Mouse (Mus musculus) T-cell, adult 2 months (primary cell): Measurements from ENCODE around the gene Fndc8.
A peak's percentile ranks its signal among the peaks of the same experiment; 100 is the strongest.

ENCODE experiments used
- DNase-seq: peaks from one replicate; pipeline ENCODE4 v3.0.0; 2022; ENCODE audit warnings: low spot score

Gene Fndc8

DNA sequence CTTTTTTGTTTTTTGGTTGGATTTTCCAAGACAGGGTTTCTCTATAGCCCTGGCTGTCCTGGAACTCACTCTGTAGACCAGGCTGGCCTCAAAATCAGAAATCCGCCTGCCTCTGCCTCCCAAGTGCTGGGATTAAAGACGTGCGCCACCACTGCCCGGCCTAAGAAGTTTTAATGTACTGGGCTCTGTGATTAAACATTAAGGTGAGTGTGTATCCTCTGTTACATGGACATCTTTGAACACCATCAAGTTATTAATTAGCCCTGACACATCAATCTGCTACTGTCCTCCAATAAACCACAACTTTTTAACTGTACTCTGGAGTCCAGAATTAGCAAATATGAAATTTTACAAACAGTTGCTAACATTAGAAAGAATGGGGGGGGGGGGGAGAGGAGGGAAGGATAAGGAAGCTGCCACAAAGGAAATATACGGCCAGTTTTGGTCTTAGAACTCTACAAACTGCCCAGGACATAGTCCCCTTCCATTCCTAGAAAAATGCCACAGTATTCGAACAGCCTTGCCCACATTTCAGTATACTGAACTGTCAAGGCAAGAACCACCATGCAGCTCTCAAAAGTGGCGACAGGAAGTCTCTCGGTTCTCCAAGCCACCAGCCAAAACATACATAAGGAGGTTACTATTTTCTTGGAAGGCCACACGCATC is 22.3 kb upstream of the Fndc8 start:
- DNase-seq, result no peak

DNA sequence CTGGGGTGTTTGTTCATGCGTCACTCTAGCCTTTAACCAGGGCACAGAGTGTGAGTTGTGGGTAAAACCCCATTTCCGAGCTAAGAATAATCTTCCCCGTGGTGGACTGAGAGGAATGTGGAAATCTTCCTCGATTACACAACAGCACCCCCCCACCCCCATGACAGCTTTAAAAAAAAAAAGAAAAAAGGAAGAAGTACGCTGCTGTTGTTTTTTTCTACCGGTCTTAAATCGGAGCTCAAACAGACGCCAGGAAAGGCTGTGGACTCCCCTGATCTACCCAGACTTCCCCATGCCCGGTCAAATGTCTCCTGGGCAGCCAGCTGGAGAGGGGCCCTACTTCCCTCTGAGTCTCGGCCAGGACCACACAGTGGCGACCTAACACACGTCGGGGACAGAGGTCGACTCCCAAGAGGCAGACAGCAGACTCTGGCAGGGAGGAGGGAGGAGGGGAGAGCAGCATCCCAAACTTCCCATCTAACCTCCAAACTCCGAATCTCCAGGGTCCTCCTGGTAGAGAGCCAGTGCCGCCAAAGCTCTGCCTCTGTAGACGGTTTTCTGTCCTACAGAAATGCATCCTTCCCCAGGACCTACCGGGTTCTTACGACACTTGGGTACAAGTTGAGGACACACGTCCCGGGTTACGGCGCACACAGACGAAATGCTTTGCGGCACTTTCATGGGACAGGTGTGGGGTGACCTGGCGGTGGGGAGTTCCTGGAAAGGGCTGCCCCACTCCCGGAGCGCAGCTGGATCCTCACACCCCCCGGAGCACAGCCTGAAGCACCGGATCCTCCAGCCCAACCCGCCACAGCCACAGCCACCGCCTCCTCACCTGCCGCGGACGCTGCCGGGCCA is 21.5 kb upstream of the Fndc8 start:
- peak; percentile 71 for DNase-seq

DNA sequence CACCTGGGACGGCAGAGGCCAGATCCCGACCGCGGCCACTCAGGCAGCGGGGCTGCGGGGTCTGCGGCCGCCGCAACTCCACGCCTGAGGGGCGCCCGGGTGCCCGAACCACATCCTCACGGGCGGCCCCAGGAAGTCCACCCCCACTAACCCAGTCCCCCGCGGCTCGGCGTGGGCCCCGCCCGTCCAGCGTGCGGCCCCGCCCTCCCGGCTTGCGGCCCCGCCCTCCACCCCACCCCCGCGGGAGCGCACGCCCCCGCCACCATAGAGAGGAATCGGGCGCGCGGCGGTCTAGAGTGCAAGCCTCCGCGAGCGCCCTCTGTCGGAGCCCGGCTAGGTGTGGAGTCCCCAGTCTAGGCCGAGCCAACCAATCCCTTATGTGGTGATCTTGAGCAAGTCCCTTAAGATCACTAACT is 20.9 kb upstream of the Fndc8 start, which contains the start of gene Rffl:
TSS of gene Rffl (minus strand) at position 180 of the 416 bp plus-strand sequence.
- DNase-seq, result peak; percentile 91

DNA sequence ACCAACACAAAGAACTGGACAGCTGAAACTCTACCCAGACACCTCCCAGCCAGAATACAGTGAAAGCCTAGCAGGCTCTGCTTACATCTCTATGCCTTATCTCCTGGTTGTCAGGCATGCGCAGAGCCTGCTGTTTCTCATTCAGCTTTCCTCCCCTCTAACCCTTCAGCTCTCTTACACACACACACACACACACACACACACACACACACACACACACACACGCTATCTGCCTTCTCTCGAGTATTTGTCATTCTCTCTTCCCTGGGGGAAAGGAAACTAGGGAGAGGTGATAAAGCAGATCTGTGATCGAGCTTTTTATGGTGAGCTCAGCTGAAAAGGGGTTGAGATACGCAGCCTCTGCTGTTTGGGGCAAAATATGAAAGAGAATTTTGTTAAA is 17.0 kb upstream of the Fndc8 start:
- no peak for DNase-seq

DNA sequence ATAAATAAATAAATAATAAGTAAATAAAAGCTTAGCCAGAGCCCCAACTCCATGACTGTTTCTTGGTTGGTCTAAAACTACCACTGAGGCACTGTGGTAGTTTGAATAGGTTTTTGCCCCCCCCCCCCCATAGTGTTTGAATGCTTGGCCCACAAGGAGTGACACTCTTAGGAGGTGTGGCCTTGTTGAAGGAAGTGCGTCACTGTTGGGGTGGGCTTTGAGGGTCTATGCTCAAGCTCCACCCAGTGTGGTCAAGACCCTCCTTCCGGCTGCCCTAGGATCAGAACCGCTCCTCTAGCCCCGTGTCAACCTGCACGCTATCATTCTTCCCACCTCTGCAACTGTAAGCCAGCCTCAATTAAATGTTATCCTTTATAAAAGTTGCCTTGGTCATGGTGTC is 16.3 kb upstream of the Fndc8 start:
- DNase-seq, result no peak

DNA sequence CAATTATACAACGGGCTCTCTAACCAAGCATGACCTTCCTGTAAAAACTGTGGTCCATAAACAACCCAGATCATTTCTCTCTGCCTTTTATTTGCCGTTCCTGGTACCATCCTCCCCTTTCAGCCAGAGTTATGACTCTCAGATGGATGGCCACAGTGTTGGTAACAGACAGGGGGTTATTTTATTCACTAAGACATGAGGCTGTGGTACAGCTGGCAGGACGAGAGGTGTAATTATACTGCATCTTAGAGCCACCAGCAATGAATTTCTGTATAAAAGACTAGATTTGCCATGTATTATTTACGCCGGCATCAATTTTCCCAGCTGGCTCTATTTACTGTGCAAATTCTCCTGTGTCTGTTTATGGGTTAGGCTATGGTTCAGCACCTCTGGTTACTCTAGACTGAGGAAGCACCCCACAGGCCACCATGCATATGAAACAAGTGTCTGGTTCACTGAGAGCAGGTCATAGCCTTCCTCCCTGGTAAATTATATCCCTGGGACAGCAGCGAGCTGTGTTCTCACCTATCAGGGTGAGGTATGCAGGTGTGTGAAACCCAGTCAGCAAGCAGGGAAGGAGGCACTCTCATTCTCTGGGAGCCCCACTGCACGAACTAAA is 14.1 kb upstream of the Fndc8 start:
- DNase-seq, result no peak

DNA sequence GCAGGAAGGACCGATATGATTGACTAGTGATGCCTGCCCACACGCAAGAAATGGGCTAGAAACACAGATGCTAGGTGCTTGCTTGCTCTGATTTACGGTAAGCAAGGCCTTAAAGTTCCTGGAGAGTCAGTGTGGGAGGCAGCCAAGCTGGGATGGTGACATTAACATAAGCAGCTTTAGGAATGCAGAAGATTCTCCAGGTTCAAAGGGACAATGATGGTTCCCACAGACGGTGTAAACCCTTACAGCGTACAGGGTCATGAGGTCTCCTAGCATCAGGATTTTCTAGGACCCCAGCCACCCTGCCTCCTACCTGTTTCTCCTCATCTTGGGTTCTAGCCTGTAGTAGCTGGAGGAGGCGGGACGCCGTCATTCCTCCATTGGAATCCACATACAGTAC is 8.7 kb upstream of the Fndc8 start:
- DNase-seq, result no peak

DNA sequence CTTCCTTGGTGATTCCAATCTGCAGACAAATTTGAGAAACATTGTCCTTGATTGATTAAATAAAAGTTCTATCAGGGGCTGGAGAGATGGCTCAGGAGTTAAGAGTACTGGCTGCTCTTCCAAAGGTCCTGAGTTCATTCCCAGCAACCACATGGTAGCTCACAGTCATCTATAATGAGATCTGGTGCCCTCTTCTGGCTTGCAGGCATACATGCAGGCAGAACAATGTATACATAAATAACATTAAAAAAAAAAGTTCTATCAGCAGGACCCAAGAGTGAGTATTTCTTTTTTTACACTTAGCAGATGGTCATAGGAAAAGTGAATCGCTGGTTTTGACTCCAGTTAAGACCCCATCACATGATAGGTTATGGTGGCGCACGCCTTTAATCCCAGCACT is 5.4 kb upstream of the Fndc8 start:
- peak; percentile 9 for DNase-seq

DNA sequence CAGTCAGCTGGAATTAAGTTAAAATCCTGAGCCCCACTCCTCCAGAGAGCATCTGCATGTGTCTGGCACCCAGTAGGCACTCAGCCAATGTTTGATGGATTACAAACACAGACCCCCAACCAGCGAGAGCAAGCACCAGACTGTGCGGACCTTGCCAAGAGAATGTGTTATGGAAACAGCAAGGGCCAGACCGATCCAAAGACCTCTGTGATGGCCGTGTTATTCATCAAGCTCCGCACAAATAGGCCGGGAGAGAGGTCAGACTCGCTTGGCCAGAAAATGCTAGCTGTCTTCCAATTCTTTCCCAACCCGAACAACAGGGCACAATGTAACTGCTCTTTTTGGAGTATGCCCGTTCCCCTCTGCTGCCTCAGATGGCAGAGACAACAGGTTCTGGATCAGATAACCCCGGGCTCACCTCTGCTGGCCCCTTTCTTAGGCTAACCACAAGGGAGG is 3.4 kb upstream of the Fndc8 start:
- no peak for DNase-seq

DNA sequence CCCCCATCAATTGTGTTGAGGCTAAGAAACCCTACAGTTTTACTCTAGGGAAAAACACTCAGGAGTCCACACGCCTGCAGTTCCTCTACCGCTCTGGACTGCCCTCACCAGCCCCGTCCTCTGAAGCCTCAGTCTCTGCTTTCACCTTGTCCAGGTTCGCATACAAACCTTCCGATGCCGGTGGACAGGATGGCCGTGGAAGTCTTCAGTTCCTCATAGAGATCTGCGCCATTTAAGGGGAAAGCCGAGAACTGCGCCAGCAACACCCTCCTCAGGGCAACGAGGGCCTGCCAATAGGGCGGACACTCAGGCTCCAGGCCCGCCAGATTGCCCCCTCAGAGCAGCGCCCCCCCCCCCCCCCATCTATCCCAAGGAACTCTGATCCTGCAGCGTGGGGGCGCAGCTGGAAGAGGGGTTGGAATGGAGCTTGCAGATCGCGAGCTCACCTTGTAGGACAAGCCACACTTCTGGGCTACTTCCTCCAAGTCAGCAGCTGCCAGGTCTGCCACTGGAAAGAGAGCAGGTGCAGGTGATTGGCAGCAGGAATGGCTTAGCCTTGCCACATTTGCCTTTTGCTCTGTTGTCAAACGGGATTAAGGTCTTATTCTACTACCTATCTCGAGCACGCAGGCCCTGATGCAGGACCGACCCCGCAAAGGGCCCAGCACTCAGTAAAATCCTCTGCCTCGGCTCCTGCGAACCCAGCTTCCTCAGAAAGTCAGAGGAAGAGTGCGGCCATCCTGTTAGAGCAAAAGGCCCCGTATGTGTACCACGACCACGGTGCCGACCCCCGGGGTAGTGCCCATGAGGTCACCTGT is 2.2 kb upstream of the Fndc8 start:
- DNase-seq, result no peak

DNA sequence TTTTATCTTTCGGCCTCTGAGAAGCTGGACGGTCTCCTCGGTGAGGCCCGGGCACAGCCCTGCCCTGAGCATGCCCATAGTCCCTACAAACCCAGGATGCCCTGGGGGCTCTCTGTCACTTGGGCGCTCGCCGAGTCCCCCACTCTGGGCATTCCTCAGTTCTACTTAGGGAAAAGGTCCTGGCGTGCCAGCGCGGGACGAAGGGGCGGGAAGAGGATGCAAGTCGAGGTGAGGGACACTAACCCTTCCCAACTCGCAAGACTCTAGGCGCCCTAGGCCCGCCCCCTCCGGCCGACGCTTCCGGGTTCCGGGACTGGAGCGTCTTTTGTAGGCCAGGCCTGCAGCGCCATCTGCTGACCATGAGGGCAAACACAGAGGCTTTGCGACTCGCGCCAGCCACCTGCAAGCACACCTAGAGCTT is 1.6 kb upstream of the Fndc8 start, which contains the start of gene Rad51d:
TSS of gene Rad51d (minus strand) at position 273 of the 421 bp plus-strand sequence.
- DNase-seq, result peak; percentile 91

DNA sequence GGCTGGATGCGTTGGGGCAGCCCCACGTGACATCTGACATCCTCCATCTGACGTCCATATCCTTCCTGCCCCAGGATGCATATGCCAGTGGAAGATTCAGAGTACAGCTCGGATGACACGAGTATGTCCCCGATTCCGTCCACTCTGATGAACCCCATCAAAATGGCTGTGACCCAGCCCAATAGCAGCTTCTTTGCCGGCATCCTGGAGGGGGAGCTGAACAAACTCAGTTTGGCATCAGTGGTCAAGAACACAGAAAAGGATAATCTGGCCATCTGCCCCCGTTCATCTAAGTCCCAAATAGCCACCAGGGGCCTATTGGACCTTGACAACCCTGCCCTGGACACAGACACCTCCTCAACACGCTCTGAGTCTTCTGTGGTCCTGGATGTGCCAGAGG is 5.6 kb downstream of the Fndc8 start:
- DNase-seq, result no peak

DNA sequence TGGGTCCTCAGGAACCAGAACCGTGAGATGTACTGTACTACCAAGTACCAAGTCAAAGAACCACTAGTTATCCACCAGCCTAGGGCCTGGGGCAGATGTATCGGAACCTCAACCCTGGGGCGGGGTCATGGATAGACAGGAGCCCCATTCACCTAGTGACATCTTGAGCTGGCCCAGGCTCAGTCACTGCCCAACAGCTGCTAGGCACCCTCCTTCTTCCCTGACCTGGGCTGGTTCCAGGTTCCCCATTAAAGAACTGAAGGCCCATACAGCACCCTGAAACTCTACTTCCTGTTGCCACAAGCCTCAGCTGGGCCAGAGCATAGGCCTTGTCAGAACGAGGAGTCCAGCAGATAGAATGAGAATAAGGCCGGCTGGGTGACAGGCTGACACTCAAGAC is 7.8 kb downstream of the Fndc8 start:
- no peak for DNase-seq

DNA sequence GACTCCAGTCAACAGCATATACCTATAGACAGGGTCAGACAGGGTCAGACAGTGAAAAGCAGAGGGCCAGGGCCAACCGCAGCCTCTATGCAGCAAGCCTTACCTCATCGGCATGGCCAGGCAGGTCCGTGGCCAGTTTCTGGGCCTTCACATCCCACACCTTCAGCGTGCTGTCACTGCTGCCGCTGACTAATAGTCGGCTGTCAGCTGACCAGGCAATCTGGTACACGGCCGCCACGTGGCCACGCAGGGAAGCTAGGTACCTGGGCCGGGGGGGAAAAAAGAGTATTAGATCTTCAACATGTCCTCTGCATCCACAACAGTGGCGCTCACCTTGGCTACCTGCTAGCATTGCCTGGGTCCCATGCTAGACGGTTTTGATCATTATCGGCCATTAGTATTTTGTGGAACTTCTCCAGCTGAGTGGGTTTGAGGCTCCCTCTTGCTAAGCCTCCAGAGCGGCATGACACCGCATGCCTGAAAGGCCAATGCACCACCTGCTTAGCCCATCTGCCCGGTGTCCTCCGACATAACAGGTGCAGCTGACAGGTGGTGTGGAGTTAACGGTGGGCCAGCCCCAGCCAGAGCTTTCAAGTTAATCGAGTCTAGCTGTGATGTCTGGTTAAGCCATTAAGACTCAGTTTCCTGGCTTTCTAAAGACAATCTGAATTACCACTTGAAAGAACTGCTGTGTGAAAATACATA is 9.8 kb downstream of the Fndc8 start:
- DNase-seq, result no peak

DNA sequence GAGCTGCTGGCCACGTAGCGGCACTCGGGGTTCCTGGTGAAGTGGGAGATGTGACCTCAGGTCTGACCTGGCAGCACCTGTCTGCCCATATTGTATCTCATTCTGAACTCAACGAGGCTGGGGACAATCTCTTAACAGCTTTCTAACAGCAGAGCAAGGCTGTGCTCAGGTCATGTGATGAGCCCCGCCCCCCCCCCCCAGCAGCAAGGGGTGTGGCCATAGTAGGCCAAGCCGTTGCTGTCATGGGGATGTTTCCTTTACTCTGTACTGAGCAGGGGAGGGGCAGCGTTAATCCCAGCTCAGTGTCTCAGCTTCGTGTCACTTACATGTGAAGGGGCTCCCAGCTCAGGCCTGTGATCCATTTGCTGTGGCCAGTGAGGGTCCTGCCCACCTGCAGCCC is 13.0 kb downstream of the Fndc8 start:
- DNase-seq, result no peak

DNA sequence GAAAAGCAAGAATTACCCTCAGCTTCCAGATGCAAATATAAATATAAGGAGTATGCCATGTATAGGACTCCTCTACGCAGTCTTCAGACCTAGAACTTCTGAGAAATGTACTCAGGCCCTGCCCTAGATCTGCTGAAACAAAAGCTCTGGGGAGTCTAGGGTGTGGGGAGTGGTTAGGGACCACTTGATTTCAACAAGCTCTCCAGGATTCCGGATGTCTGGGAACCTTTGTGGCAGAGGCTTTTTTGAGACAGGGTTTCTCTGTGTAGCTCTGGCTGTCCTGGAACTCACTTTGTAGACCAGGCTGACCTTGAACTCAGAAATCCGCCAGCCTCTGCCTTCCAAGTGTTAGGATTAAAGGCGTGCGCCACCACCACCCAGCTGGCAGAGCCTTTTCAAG is 13.9 kb downstream of the Fndc8 start:
- DNase-seq, result no peak

DNA sequence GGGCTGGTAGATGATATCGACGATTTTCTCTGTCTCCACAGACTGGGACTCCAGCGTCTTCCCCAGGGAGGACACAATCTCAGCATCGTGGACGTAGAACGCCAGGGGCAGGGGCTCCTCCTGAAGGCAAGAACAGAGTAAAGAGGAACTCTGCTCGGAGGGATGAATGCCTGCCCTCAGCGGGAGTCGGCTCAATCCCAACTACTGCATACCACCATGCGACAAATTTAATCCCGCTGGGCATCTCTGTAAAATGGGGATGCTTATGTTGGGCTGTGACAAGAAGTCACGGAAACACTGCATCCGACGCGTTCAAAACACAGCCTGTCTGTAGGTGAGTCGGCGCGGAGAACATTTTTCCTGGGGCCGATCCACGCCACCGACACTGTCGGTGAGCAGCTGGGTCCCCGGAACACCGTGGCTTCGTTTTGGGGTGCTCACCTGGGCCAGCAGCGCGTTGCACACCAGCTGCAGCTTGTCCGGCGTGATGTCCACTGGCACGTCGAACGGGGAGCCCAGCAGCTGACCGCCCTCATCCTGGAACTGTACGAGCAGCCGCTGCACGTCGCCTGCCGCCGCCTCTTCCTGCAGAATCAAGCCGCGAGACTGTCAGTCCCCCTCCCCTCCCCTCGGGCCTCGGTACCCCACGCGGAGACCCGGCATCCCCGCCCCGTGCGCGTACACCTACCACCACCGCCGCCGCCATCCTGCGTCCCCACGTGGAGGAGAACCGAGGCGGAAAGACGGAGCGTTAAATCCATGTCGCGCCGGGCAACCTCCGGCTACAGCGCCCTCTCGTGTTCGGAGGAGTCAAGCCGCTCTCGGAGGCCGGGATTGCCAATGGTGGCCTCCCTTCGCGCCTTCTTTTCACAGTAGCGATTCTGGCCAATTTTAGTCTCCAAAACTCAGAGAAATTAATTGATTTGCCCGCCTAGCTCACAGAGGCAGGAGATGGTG is 16.0 kb downstream of the Fndc8 start, which contains the start of gene Nle1:
TSS of gene Nle1 (minus strand) at position 761 of the 957 bp plus-strand sequence.
- DNase-seq, result peak; percentile 94

DNA sequence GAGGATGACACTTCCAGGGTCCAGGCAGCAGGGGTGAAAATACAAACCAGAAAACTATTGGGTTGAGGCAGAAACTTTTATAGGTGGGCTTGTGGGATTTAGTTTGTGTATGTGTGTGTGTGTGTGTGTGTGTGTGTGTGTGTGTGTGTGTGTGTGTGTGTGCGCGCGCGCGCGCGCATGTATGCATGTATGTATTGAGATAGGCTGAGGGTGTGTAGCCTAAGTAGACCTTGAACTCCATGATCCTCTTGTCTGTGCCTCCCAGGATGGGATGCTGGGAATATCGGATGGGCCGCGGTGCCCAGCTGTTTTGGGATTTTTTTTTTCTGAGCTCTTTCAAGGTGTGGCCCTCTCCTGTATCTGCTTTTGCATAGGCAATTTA is 16.7 kb downstream of the Fndc8 start:
- no peak for DNase-seq

DNA sequence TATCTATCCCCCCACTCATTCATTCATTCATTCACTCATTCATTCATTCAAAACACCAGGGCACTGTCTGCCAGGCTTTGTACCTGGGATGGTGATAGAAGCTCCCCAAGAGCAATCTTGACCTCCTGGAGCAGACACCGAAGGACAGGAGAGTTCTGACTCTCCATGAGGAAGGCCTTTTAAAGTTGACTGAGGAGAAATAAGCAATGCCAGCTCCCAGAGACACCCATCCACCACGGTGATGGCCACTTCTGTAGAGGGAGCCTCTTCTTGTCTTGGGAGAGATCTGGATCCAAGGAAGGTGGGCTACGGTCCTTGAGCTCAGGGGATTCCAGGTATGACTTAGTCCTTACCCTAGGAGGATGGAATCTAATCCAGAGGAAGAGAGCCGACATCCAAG is 18.3 kb downstream of the Fndc8 start, which contains the start of gene Unc45b:
TSS of gene Unc45b (plus strand) at position 301 of the 400 bp plus-strand sequence.
- DNase-seq, result no peak
